Mouse (Mus musculus) intestine, embryonic 14.5 days (tissue): ENCODE results near the gene Vamp4. TPM values are rescaled to one million over a fixed set of nuclear protein-coding genes. Genes with fewer than 3 reads are reported as not detected.

Experiments used
- ATAC-seq: fragments of 200-750 bp; cut with Nextera tagmentation; replicated peaks from 2 replicates; pipeline ENCODE4 v1.8.0; 2017; ENCODE audit warnings: low read depth, moderate number of reproducible peaks, moderate TSS enrichment, moderate library complexity; ENCODE audit not compliant: low FRiP score, low TSS enrichment
- DNase-seq: peaks from one replicate; pipeline ENCODE4 v3.0.0-alpha.2; 2018; ENCODE audit warnings: low spot score
- H3K27ac ChIP-seq: fragments of 300-500 bp; sonication (generic); 2 replicates; pipeline ENCODE4 v1.5.1; 2014; ENCODE audit warnings: low read depth, mild to moderate bottlenecking, control low read depth
- H3K27me3 ChIP-seq: fragments of 300-500 bp; sonication (generic); replicated peaks from 2 replicates; pipeline ENCODE4 v1.6.1; 2014; ENCODE audit warnings: low read length, control low read depth; ENCODE audit not compliant: control insufficient read depth, insufficient read depth
- H3K36me3 ChIP-seq: fragments of 300-500 bp; sonication (generic); 2 replicates; pipeline ENCODE4 v1.6.1; 2014; ENCODE audit warnings: low read length, control low read depth; ENCODE audit not compliant: control insufficient read depth, insufficient read depth
- H3K4me1 ChIP-seq: fragments of 300-500 bp; sonication (generic); replicated peaks from 2 replicates; pipeline ENCODE4 v1.6.1; 2014; ENCODE audit warnings: low read length, control low read depth, mixed read lengths; ENCODE audit not compliant: control insufficient read depth, insufficient read depth
- H3K4me2 ChIP-seq: fragments of 300-500 bp; sonication (generic); 2 replicates; pipeline ENCODE4 v1.6.1; 2014; ENCODE audit warnings: low read length
- H3K4me3 ChIP-seq: fragments of 300-500 bp; sonication (generic); 2 replicates; pipeline ENCODE4 v1.5.1; 2014; ENCODE audit warnings: low read depth, low read length, control low read depth, mixed read lengths
- H3K9ac ChIP-seq: fragments of 300-500 bp; sonication (generic); 2 replicates; pipeline ENCODE4 v1.6.1; 2014; ENCODE audit warnings: mild to moderate bottlenecking, low read length
- H3K9me3 ChIP-seq: fragments of 300-500 bp; sonication (generic); 2 replicates; pipeline ENCODE4 v1.6.1; 2016; ENCODE audit warnings: low read length, control low read depth; ENCODE audit not compliant: control insufficient read depth
- whole genome bisulfite sequencing: fragments of 180-500 bp; shearing (Covaris S2); extraction: QIAGEN DNeasy Blood & Tissue Kit; methylation state at CpG from one replicate; pipeline ENCODE4 v1.1.7; 2014; 5-methylcytosine and 5-hydroxymethylcytosine counted together
- polyA plus RNA-seq: library from polyadenylated mRNA; unstranded; fragments of >200 nt; fragmentation: Nextera tagmentation; extraction: Ambion mirVana; gene quantifications from 2 replicates; pipeline ENCODE4 v1.2.1, GENCODE M21; 2014

Gene Vamp4
- polyA plus RNA-seq, 1 experiment from 2014 or later, result 49.2 TPM

DNA sequence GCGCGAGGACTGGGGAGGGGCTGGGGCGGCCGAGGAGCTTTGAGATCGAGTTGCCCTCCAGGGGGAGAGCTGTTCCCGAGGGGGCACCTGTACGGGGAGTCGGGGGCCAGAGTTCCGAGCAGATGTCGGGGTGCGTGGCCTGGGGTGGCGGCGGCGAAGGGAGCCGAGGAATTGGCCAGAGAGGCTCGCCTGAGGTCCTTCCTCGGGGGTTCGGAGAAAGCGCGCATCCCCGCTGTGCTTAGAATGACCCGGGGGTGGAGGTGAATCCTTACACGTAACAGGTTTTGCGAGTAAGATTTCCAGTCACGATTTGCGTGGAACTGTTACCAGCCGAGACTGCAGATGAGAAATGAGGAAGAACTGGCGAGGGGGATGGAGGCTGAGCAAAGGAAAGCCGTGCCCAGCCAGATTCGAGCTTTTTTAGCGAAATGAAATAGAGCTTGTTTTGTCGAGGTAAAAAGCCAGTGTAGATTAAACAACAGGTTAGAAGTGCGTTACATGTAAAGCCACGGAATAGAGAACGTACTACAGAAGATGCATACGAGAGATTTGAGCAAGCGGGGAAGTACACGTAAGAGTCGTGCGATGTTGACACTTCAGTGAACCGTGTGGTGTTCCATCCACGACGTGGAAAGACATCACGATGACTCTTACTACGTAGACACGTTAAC lies 751 bp downstream of the Vamp4 start:
- peak; percentile 6; the same call in 1 of the 2 replicates for ATAC-seq

DNA sequence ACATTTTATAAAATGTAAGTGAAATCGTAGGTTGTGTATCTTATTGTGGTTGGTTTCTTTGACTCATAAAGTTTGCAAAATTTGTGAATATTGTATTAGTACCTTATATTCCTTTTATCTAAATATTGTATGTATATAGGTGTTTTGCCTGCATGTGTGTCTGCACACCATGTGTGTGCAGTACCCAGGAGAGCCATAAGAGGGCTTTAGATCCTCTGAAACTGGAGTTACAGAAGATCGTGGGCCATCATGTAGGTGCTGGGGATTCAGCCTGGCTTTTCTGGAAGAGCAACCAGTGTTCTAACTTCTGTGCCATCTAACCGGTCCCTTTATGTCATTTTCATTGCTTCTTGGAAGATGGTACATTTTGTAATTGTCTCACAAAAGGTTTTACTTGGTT lies 4.8 kb downstream of the Vamp4 start:
- no peaks in the 10 kb centered on the region for H3K27me3 ChIP-seq
- H3K36me3 ChIP-seq, result peaks cover 53% of the 10 kb centered on the region
- no peak overlapping the region for H3K27ac ChIP-seq
- H3K9ac ChIP-seq, result no peak overlapping the region
- no peak overlapping the region for H3K4me3 ChIP-seq
- 98% methylated on average over 3 of the region's 3 CpGs for WGBS
- 0 out of 2 replicates have a peak, but pooled peaks cover 5% of the 10 kb centered on the region for H3K4me1 ChIP-seq
- H3K4me2 ChIP-seq, result no peak overlapping the region
- DNase-seq (no peak), ATAC-seq (no peak)
- peaks cover 6% of the 10 kb centered on the region; the same call in 1 of the 2 replicates for H3K9me3 ChIP-seq

More for the DNA sequence above, 751 bp downstream of the Vamp4 start:
- Histone ChIP-seq H3K9ac (peak overlapping the region; percentile 79), H3K27me3 (no peaks in the 10 kb centered on the region), H3K36me3 (peaks cover 20% of the 10 kb centered on the region), H3K4me2 (peak overlapping the region; percentile 77), H3K4me3 (peak overlapping the region; percentile 88), H3K9me3 (peaks cover 6% of the 10 kb centered on the region; the same call in 1 of the 2 replicates), H3K4me1 (peaks cover 9% of the 10 kb centered on the region; the same call in 1 of the 2 replicates), H3K27ac (peak overlapping the region; percentile 85)
- no peak for DNase-seq
- under 1% methylated on average over 45 of the region's 46 CpGs for whole genome bisulfite sequencing

DNA sequence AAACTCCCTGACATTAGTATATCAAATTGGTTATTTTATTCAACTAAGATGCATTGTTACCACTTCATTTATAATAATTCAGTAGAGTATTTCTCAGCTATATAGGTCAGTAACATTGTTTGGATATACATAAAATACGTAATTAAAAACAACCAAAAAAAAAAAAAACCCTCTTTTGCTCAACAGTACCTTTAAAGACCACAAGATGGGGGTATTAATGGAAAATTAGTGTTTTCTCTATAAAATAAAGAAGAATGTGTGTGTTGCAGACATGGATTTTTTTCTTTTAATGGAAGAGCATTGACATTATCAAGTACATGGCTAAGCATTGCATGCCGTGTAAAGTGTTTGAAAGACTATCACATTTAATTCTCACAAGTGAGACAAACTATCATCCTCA lies 12.6 kb downstream of the Vamp4 start:
- DNase-seq (no peak), ATAC-seq (no peak)
- no peak overlapping the region for H3K4me2 ChIP-seq
- WGBS, result 77% methylated on average over 2 of the region's 2 CpGs
- no peak overlapping the region for H3K27ac ChIP-seq
- H3K9me3 ChIP-seq, result no peaks in the 10 kb centered on the region
- no peaks in the 10 kb centered on the region for H3K27me3 ChIP-seq
- peaks cover 59% of the 10 kb centered on the region for H3K36me3 ChIP-seq
- H3K4me3 ChIP-seq, result no peak overlapping the region
- H3K4me1 ChIP-seq, result no peaks in the 10 kb centered on the region; the same call in 1 of the 2 replicates
- H3K9ac ChIP-seq, result no peak overlapping the region

DNA sequence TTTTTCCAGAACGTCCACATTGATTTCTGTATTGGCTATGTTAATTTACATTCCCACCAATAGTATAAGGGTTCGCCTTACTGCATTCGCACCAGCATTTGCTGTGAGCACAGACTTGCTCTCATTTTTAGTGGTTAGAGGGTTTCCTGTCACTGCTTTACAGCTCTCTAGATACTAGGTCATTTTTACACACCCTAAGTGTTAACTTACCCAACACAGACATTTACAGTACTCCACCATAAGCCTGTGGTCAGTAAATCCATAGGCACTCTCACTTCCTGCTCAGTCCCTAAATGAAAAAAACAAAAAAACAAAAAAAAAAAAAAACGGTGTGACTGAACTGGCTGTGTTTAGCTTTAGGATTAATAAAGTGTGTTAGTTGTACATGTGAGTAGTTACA lies 16.0 kb downstream of the Vamp4 start:
- Histone ChIP-seq H3K9me3 (no peaks in the 10 kb centered on the region), H3K4me1 (peaks cover 8% of the 10 kb centered on the region; the same call in 1 of the 2 replicates), H3K27ac (no peak overlapping the region), H3K27me3 (no peaks in the 10 kb centered on the region), H3K4me3 (no peak overlapping the region), H3K36me3 (peaks cover 38% of the 10 kb centered on the region), H3K9ac (no peak overlapping the region), H3K4me2 (no peak overlapping the region)
- WGBS, result 57% methylated on average over 4 of the region's 4 CpGs
- DNase-seq (no peak), ATAC-seq (no peak)

DNA sequence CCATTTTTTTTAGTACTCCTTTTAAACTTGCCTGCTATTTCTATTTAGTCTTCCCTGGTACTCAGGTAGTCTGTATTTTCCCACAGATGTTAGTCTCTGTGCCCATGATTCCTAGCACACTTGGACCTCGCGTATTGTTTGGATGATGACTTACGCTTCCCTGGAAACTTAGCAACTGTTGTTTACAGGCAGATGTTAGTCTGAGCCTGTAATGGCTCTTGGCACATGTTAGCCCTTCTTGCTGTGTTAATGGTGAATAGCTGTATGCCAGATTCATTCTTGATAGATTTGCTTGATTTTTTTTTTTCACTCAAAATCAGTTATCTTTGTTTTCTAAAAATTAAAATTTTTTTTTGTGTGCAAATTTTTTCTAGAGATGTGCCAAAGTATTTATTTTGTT lies 18.3 kb downstream of the Vamp4 start:
- Histone ChIP-seq H3K4me1 (peaks cover 8% of the 10 kb centered on the region; the same call in 1 of the 2 replicates), H3K9ac (no peak overlapping the region), H3K27ac (peak overlapping the region; percentile 27; the same call in 1 of the 2 replicates), H3K9me3 (no peaks in the 10 kb centered on the region), H3K4me2 (peak overlapping the region; percentile 5; the same call in 1 of the 2 replicates), H3K4me3 (no peak overlapping the region), H3K27me3 (no peaks in the 10 kb centered on the region), H3K36me3 (peaks cover 31% of the 10 kb centered on the region)
- ATAC-seq (no peak), DNase-seq (no peak)
- 51% methylated on average over 3 of the region's 3 CpGs for WGBS

DNA sequence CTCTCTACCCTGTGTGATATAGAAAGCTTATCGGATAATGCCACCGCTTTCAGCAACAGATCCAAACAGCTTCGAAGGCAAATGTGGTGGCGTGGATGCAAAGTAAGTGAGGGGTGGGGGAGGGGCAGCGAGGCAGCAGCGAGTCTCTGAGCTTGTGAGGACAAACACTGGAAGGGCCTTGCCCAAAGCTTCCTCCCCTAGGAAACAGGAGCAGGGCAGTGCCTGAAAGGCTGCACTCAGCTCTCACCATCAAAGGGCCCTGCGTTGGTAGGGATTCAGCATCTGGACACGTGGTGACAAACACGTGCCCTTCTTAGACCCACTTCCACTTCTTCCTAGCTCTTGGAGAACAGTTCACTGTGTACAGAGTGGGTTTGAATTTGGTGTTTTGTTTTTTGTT lies 19.1 kb downstream of the Vamp4 start:
- DNase-seq, result no peak
- Histone ChIP-seq H3K4me3 (no peak overlapping the region), H3K36me3 (peaks cover 24% of the 10 kb centered on the region), H3K27me3 (no peaks in the 10 kb centered on the region), H3K9me3 (no peaks in the 10 kb centered on the region), H3K9ac (no peak overlapping the region), H3K27ac (no peak overlapping the region), H3K4me1 (peaks cover 8% of the 10 kb centered on the region; the same call in 1 of the 2 replicates), H3K4me2 (no peak overlapping the region)
- WGBS, result 21% methylated on average over 9 of the region's 9 CpGs
- peak; percentile 55; the same call in 1 of the 2 replicates for ATAC-seq

DNA sequence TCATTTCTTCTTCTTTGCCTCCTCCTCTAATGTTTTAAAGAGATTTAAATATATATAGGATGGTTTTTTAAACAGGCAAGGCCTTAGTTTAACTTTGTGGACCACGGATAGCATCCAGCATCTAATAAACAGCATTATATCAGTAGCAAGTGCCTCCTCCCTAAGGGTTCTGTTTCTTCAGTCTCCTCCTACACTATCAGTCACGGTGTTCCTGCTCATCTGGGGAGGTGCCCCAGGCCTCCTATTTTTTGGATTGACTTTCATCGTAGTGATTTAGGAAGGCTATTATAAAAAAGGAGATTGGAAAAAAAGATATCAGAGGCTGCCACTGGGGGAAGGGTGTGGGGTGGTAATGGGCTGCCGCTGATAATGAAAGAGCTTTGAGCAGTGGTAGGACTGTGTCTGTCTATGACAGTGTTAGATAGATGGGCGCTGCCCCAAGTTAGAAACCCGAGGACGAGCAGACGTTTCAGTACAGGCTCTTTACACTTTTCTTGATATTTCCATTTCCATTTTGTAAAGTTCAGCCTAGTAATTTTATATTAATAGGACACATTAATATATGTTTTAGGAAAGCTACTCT lies 20.2 kb downstream of the Vamp4 start:
- H3K4me3 ChIP-seq, result no peak overlapping the region
- no peaks in the 10 kb centered on the region for H3K9me3 ChIP-seq
- H3K9ac ChIP-seq, result no peak overlapping the region
- H3K4me2 ChIP-seq, result no peak overlapping the region
- WGBS, result 73% methylated on average over 8 of the region's 8 CpGs
- peaks cover 18% of the 10 kb centered on the region for H3K36me3 ChIP-seq
- no peak overlapping the region for H3K27ac ChIP-seq
- DNase-seq, result no peak
- no peaks in the 10 kb centered on the region for H3K27me3 ChIP-seq
- peaks cover 8% of the 10 kb centered on the region; the same call in 1 of the 2 replicates for H3K4me1 ChIP-seq
- no peak for ATAC-seq

DNA sequence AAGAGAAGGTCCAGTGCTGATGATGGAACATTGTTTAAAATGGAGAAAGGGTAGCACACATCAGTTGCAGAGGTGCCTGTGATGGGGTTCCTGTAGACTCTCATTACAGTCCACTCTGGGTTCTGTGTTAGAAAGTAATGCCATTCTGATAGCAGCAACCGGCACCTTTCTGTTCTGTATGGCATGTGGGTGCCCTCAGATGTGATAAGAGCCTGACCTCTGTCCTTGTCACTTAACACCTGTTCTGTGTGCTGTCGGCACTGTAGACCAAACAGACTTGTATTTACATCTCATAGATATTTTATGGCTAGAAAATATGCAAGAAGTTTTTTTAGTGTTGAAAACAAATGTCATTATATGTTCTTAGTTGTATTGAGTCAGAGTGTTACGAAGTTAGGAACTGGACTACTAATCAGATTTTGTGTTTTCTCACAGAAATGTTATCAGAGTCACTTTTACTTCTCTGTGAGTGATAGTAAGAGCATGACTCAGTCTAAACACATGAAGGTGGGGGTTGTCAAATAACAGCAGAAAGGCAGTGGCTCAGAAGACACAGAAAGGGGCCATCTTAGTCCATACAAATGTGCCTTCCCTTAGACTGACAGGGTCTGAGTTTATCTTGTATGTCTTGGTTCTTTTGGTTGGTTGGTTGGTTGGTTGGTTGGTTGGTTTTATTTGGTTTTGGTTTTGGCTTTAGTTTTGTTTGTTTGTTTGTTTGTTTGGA lies 27.2 kb downstream of the Vamp4 start:
- Histone ChIP-seq H3K27ac (no peak overlapping the region), H3K36me3 (peaks cover 36% of the 10 kb centered on the region), H3K27me3 (no peaks in the 10 kb centered on the region), H3K4me3 (no peak overlapping the region), H3K9me3 (no peaks in the 10 kb centered on the region), H3K4me2 (no peak overlapping the region), H3K9ac (no peak overlapping the region), H3K4me1 (no peaks in the 10 kb centered on the region)
- 59% methylated on average over 3 of the region's 3 CpGs for WGBS
- ATAC-seq (no peak), DNase-seq (no peak)
